Mouse (Mus musculus): ENCODE measurements around the gene Aunip.

DNA sequence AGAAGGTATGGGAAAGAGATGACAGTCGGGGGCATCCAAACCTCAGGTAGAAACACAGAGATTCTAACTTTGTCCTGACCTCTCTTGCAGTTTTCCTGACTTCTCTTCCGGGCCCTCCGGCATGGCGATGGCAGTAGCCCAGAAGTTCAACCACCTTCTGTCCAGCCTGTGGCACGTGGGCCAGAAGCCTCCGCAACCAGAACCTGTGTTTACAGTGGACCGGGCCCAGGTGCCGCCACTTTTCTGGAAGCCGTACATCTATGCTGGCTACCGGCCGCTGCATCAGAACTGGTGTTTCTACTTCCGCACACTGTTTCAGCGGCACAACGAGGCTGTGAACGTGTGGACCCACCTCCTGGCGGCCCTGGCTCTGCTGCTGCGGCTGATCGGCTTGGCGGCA is 4.1 kb upstream of the Aunip start:
- TF ChIP-seq POLR2A (IDR thresholded peaks at IDR 0.05; ENCODE audit: low read depth, low read length) = no peak
- no peak for TF ChIP-seq CTCF (IDR thresholded peaks at IDR 0.05; ENCODE audit: extremely low read depth, insufficient read depth, insufficient read length, insufficient replicate concordance)

All from spleen, adult 2 months (tissue).